Mouse (Mus musculus): ENCODE results near the gene Acadvl. TPM values are rescaled to one million over a fixed set of nuclear protein-coding genes. Genes with fewer than 3 reads are reported as not detected.
A peak's percentile ranks its signal among the peaks of the same experiment; 100 is the strongest.
"Not testable (repeated sequence)": the region's sequence is repeated elsewhere in the genome, so short reads cannot be mapped to it uniquely, and the experiment has no call there.

Acadvl gene
- total and polyA plus RNA-seq, 3 experiments = 92.5 to 123 TPM; not detected in 1

DNA sequence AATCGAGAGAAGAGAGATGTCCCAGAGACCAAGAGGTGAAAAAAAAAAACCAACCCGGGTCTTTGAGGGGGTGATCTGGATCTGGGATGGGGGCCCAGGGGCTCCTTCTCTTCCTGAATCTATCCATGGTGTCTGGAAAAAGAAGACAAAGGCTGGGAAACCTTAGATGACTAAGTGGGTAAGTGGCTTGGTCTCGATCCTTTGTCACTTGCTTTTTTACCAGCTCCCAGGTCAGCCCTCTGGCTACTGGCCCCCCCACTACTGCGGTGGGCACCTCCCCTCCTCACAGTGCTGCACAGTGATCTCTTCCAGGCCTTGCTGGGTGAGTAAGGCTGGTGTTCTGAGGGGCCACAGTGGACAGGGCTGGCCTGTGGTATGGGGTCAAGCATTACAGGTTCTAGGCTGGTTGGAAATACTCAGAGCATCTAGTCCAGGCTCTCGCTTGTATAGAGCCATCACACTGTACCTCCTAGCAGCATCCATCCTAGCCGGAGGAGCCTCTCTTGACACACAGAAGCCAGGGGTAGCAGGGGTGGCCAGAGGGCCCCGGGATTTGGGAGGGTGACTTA lies 2.1 kb upstream of the Acadvl start:
- peak overlapping the region in 1 of 2 experiments; percentile 54; a peak in 2 of 4 replicates for H3K4me3 ChIP-seq (ENCODE audit: control insufficient read depth in 1 of 2, insufficient read depth in 1 of 2, low read depth in 2 of 2, low read length in 2 of 2)
- TF ChIP-seq E2F4 (IDR thresholded peaks at IDR 0.05; ENCODE audit: borderline replicate concordance, low read depth, low read length) (no peak), NRF1 (IDR thresholded peaks at IDR 0.05; ENCODE audit: insufficient read depth, low read depth, low read length, poor library complexity, severe bottlenecking) (no peak), HCFC1 (IDR thresholded peaks at IDR 0.05; ENCODE audit: low read depth, low read length) (no peak), MXI1 (IDR thresholded peaks at IDR 0.05; ENCODE audit: low read depth, low read length) (no peak), TBP (IDR thresholded peaks at IDR 0.05; ENCODE audit: low read depth, low read length) (no peak), USF2 (IDR thresholded peaks at IDR 0.05; ENCODE audit: borderline replicate concordance in 1 of 2, insufficient read depth in 1 of 2, low read depth in 1 of 2, low read length in 2 of 2) (no peak), EP300 (IDR thresholded peaks at IDR 0.05; ENCODE audit: low read depth in 1 of 2, low read length in 2 of 2) (no peak), GATA1 (IDR thresholded peaks at IDR 0.05; ENCODE audit: low read depth, low read length) (no peak), RAD21 (IDR thresholded peaks at IDR 0.05; ENCODE audit: low read depth, low read length) (no peak), ZNF384 (IDR thresholded peaks at IDR 0.05; ENCODE audit: low read depth, low read length) (no peak), RCOR1 (IDR thresholded peaks at IDR 0.05; ENCODE audit: low read depth, low read length) (no peak), JUND (IDR thresholded peaks at IDR 0.05; ENCODE audit: low read depth, low read length) (no peak), ETS1 (IDR thresholded peaks at IDR 0.05; ENCODE audit: low read depth, low read length) (no peak), MAZ (IDR thresholded peaks at IDR 0.05; ENCODE audit: low read depth, low read length) (no peak), TCF12 (IDR thresholded peaks at IDR 0.05; ENCODE audit: low read depth, low read length) (no peak), SIN3A (IDR thresholded peaks at IDR 0.05; ENCODE audit: low read length) (no peak), CTCF (IDR thresholded peaks at IDR 0.05 in 2 of 3, conservative IDR thresholded peaks at IDR 0.05 in 1 of 3; ENCODE audit: control insufficient read depth in 1 of 3, insufficient read depth in 1 of 3, low read depth in 2 of 3, low read length in 3 of 3, poor library complexity in 1 of 3, severe bottlenecking in 1 of 3) (no peak), MYC (IDR thresholded peaks at IDR 0.05; ENCODE audit: low read depth, low read length) (no peak)
- no peaks in the 10 kb centered on the region for H3K9me3 ChIP-seq (replicated peaks; ENCODE audit: insufficient read depth, low read length)
- no peak for DNase-seq (ENCODE audit: low read depth, low spot score)
- peaks cover 6 to 38% of the 10 kb centered on the region in 2 experiments for H3K4me1 ChIP-seq (ENCODE audit: control insufficient read depth in 1 of 2, insufficient read depth in 2 of 2, low read length in 2 of 2)
- no peaks in the 10 kb centered on the region for H3K27me3 ChIP-seq (ENCODE audit: control insufficient read depth in 1 of 2, insufficient read depth in 2 of 2, low read length in 2 of 2)
- H3K79me2 ChIP-seq (ENCODE audit: control insufficient read depth, insufficient read depth, low read length, poor library complexity) = peaks cover 28% of the 10 kb centered on the region
- H3K9ac ChIP-seq (ENCODE audit: control insufficient read depth, low read depth, low read length, poor library complexity, severe bottlenecking) = peak overlapping the region; percentile 69
- peak overlapping the region; percentile 48 for H3K27ac ChIP-seq (ENCODE audit: control insufficient read depth, low read depth, low read length)
- H3K36me3 ChIP-seq (ENCODE audit: control insufficient read depth in 1 of 2, insufficient read depth in 2 of 2, low read length in 2 of 2) = peaks cover 0 to 40% of the 10 kb centered on the region in 2 experiments; a peak in 2 of 4 replicates

DNA sequence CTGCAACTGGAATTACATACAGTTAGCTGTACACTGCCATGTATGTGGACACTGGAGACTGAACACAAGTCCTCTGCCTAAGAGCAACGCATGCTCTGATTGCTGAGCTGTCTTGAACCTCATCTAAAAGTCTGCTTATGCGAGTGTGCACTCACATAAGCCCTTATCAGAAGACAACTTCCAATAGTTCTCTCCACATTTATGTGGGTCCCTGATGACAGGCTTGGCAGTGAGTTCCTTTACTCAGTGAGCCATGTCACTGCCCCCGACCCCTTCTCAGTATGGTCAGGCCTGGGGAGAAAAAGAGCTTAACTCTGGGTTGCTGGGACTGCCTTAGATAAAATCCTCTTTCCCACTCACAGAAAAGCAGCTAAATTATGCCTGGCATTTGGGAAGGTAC lies 1.5 kb upstream of the Acadvl start, which contains the start of gene Dlg4:
Gene Dlg4, plus strand, starts transcription at position 274 of the 400 bp plus-strand sequence.
- DNase-seq (ENCODE audit: low read depth, low spot score) = peak; percentile 54
- H3K27ac ChIP-seq (ENCODE audit: control insufficient read depth, low read depth, low read length) = peak within 1 kb of the TSS; percentile 48
- peaks cover 6 to 35% of the 10 kb centered on the region in 2 experiments for H3K4me1 ChIP-seq (ENCODE audit: control insufficient read depth in 1 of 2, insufficient read depth in 2 of 2, low read length in 2 of 2)
- peak within 1 kb of the TSS; percentile 64 to 86 for H3K4me3 ChIP-seq (ENCODE audit: control insufficient read depth in 1 of 2, insufficient read depth in 1 of 2, low read depth in 2 of 2, low read length in 2 of 2)
- H3K9ac ChIP-seq (ENCODE audit: control insufficient read depth, low read depth, low read length, poor library complexity, severe bottlenecking) = peak within 1 kb of the TSS; percentile 69
- no peaks in the 10 kb centered on the region for H3K27me3 ChIP-seq (ENCODE audit: control insufficient read depth in 1 of 2, insufficient read depth in 2 of 2, low read length in 2 of 2)
- peaks cover 26% of the 10 kb centered on the region for H3K79me2 ChIP-seq (ENCODE audit: control insufficient read depth, insufficient read depth, low read length, poor library complexity)
- TF ChIP-seq NRF1 (IDR thresholded peaks at IDR 0.05; ENCODE audit: insufficient read depth, low read depth, low read length, poor library complexity, severe bottlenecking) (0 out of 2 replicates have a peak, but pooled peaks have one; percentile 14), ZMIZ1 (IDR thresholded peaks at IDR 0.05; ENCODE audit: low read depth, low read length) (no peak), GATA1 (IDR thresholded peaks at IDR 0.05; ENCODE audit: low read depth, low read length) (no peak), POLR2AphosphoS5 (IDR thresholded peaks at IDR 0.05; ENCODE audit: borderline replicate concordance, low read depth, low read length) (no peak), UBTF (IDR thresholded peaks at IDR 0.05; ENCODE audit: borderline replicate concordance, insufficient read depth, low read depth, low read length) (no peak), TAL1 (IDR thresholded peaks at IDR 0.05; ENCODE audit: low read length) (no peak), NELFE (IDR thresholded peaks at IDR 0.05; ENCODE audit: low read depth, low read length) (no peak), ETS1 (IDR thresholded peaks at IDR 0.05; ENCODE audit: low read depth, low read length) (0 out of 2 replicates have a peak, but pooled peaks have one; percentile 15)
- H3K36me3 ChIP-seq (ENCODE audit: control insufficient read depth in 1 of 2, insufficient read depth in 2 of 2, low read length in 2 of 2) = peaks cover 0 to 40% of the 10 kb centered on the region in 2 experiments; a peak in 2 of 4 replicates
- no peaks in the 10 kb centered on the region for H3K9me3 ChIP-seq (replicated peaks; ENCODE audit: insufficient read depth, low read length)

DNA sequence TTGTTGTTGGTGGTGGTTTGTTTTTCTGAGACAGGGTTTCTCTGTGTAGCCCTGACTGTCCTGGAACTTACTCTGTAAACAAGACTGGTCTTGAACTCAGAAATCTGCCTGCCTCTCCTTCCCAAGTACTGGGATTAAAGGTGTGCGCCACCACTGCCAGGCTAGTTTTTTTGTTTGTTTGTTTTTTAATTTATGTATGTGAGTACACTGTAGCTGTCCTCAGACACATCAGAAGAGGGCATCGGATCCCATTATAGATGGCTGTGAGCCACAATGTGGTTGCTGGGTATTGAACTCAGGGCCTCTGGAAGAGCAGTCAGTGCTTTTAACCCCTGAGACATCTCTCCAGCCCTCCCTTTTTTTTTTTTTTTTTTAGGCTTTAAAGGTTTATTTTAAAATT lies 966 bp upstream of the Acadvl start:
- Histone ChIP-seq H3K36me3 (ENCODE audit: control insufficient read depth in 1 of 2, insufficient read depth in 2 of 2, low read length in 2 of 2) (peaks cover 0 to 40% of the 10 kb centered on the region in 2 experiments; a peak in 2 of 4 replicates), H3K4me1 (ENCODE audit: control insufficient read depth in 1 of 2, insufficient read depth in 2 of 2, low read length in 2 of 2) (peaks cover 6 to 35% of the 10 kb centered on the region in 2 experiments), H3K9ac (ENCODE audit: control insufficient read depth, low read depth, low read length, poor library complexity, severe bottlenecking) (peak overlapping the region; percentile 7; the same call in 1 of the 2 replicates), H3K79me2 (ENCODE audit: control insufficient read depth, insufficient read depth, low read length, poor library complexity) (peaks cover 26% of the 10 kb centered on the region)
- H3K4me3 ChIP-seq (ENCODE audit: control insufficient read depth in 1 of 2, insufficient read depth in 1 of 2, low read depth in 2 of 2, low read length in 2 of 2); H3K27me3 ChIP-seq (ENCODE audit: control insufficient read depth in 1 of 2, insufficient read depth in 2 of 2, low read length in 2 of 2); H3K9me3 ChIP-seq (replicated peaks; ENCODE audit: insufficient read depth, low read length); DNase-seq (ENCODE audit: low read depth, low spot score); H3K27ac ChIP-seq (ENCODE audit: control insufficient read depth, low read depth, low read length): not testable (repeated sequence)
